Mouse (Mus musculus) MEL (cell line): ENCODE data around the gene Sema3f. TPM values are rescaled to one million over a fixed set of nuclear protein-coding genes. Genes with fewer than 3 reads are reported as not detected.

Experiments
- DNase-seq: peaks from one replicate; pipeline ENCODE4 v3.0.0; 2011; ENCODE audit warnings: low read depth, low spot score
- H3K27ac ChIP-seq: 2 replicates; pipeline ENCODE4 v1.5.1; 2012; ENCODE audit warnings: low read depth, mild to moderate bottlenecking, control low read depth, low read length, moderate library complexity; ENCODE audit not compliant: control insufficient read depth
- H3K27me3 ChIP-seq, 2 experiments: fragments of 150-350 bp in 1 of 2; sonication (generic) in 1 of 2; 2 replicates each; pipeline ENCODE4 v1.6.1; 2012; ENCODE audit warnings: low read length in 2 of 2, mild to moderate bottlenecking in 2 of 2, improper control_type of control experiment in 1 of 2, moderate library complexity in 1 of 2; ENCODE audit not compliant: insufficient read depth in 2 of 2, control insufficient read depth in 1 of 2
- H3K36me3 ChIP-seq, 2 experiments: 2 replicates each; pipeline ENCODE4 v1.6.1; 2012 to 2014; ENCODE audit warnings: low read length in 2 of 2, improper control_type of control experiment in 1 of 2, inconsistent platforms in 1 of 2, mild to moderate bottlenecking in 1 of 2; ENCODE audit not compliant: insufficient read depth in 2 of 2, control insufficient read depth in 1 of 2
- H3K4me1 ChIP-seq, 2 experiments: fragments of 150-350 bp in 1 of 2; sonication (generic) in 1 of 2; 2 replicates each; pipeline ENCODE4 v1.6.1; 2012; ENCODE audit warnings: low read length in 2 of 2, improper control_type of control experiment in 1 of 2, mild to moderate bottlenecking in 1 of 2; ENCODE audit not compliant: insufficient read depth in 2 of 2, control insufficient read depth in 1 of 2
- H3K4me3 ChIP-seq, 2 experiments: fragments of 150-350 bp in 1 of 2; sonication (generic) in 1 of 2; 2 replicates each; pipeline ENCODE4 v1.5.1; 2012; ENCODE audit warnings: low read depth in 2 of 2, low read length in 2 of 2, mild to moderate bottlenecking in 2 of 2, moderate library complexity in 2 of 2, control low read depth in 1 of 2, improper control_type of control experiment in 1 of 2; ENCODE audit not compliant: control insufficient read depth in 1 of 2, insufficient read depth in 1 of 2
- H3K79me2 ChIP-seq: 2 replicates; pipeline ENCODE4 v1.6.1; 2012; ENCODE audit warnings: mild to moderate bottlenecking, low read length, moderate library complexity; ENCODE audit not compliant: control insufficient read depth, poor library complexity, insufficient read depth
- H3K9ac ChIP-seq: 2 replicates; pipeline ENCODE4 v1.6.1; 2012; ENCODE audit warnings: low read depth, mild to moderate bottlenecking, control low read depth, low read length, moderate library complexity; ENCODE audit not compliant: control insufficient read depth, poor library complexity, severe bottlenecking
- H3K9me3 ChIP-seq: fragments of 150-350 bp; sonication (generic); replicated peaks from 2 replicates; pipeline ENCODE4 v1.6.1; 2012; ENCODE audit warnings: mild to moderate bottlenecking, low read length, improper control_type of control experiment, moderate library complexity; ENCODE audit not compliant: insufficient read depth
- ELF1 ChIP-seq: IDR thresholded peaks from 2 replicates; pipeline ENCODE4 v1.6.1; 2014; ENCODE audit warnings: low read depth, mild to moderate bottlenecking, inconsistent platforms, low read length, improper control_type of control experiment, moderate library complexity
- MAFK ChIP-seq: IDR thresholded peaks from 2 replicates; pipeline ENCODE4 v1.6.1; 2011; ENCODE audit warnings: low read depth, mild to moderate bottlenecking, low read length, improper control_type of control experiment, borderline replicate concordance
- MYB ChIP-seq: IDR thresholded peaks from 2 replicates; pipeline ENCODE4 v1.6.1; 2011; ENCODE audit warnings: mild to moderate bottlenecking, low read depth, low read length, improper control_type of control experiment
- MYC ChIP-seq: IDR thresholded peaks from 2 replicates; pipeline ENCODE4 v1.6.1; 2011; ENCODE audit warnings: low read depth, mild to moderate bottlenecking, low read length, improper control_type of control experiment, moderate library complexity
- NRF1 ChIP-seq: IDR thresholded peaks from 2 replicates; pipeline ENCODE4 v1.6.1; 2014; ENCODE audit warnings: low read depth, mild to moderate bottlenecking, inconsistent platforms, low read length, improper control_type of control experiment, moderate library complexity; ENCODE audit not compliant: poor library complexity, insufficient read depth, severe bottlenecking
- POLR2AphosphoS5 ChIP-seq: IDR thresholded peaks from 2 replicates; pipeline ENCODE4 v1.6.1; 2012; ENCODE audit warnings: low read depth, borderline replicate concordance, mild to moderate bottlenecking, inconsistent platforms, low read length, moderate library complexity, mixed read lengths
- RAD21 ChIP-seq: IDR thresholded peaks from 2 replicates; pipeline ENCODE4 v1.6.1; 2011; ENCODE audit warnings: mild to moderate bottlenecking, low read depth, low read length, improper control_type of control experiment
- TAL1 ChIP-seq: IDR thresholded peaks from 2 replicates; pipeline ENCODE4 v1.6.1; 2012; ENCODE audit warnings: mild to moderate bottlenecking, inconsistent platforms, low read length, moderate library complexity, mixed read lengths
- TBP ChIP-seq: IDR thresholded peaks from 2 replicates; pipeline ENCODE4 v1.8.0; 2011; ENCODE audit warnings: low read depth, low read length, improper control_type of control experiment
- USF1 ChIP-seq: IDR thresholded peaks from 2 replicates; pipeline ENCODE4 v1.6.1; 2014; ENCODE audit warnings: low read depth, mild to moderate bottlenecking, inconsistent platforms, low read length, improper control_type of control experiment, moderate library complexity
- ZMIZ1 ChIP-seq: IDR thresholded peaks from 2 replicates; pipeline ENCODE4 v1.6.1; 2012; ENCODE audit warnings: low read depth, mild to moderate bottlenecking, inconsistent platforms, low read length, improper control_type of control experiment, moderate library complexity
- polyA plus RNA-seq, 2 experiments: library from polyadenylated mRNA; stranded (reverse) in 1 of 2; unstranded in 1 of 2; fragments of >175 nt in 1 of 2; fragments of >200 nt in 1 of 2; gene quantifications; 2 replicates each; pipeline versions ENCODE4 v1.2.1 to v1.2.4; 2012; ENCODE audit warnings: low replicate concordance in 2 of 2, low read depth in 1 of 2; ENCODE audit not compliant: insufficient read length in 2 of 2, insufficient read depth in 1 of 2, missing spikeins in 1 of 2
- total RNA-seq: library from RNA; depleted of rRNA; stranded (reverse); fragments of 300-350 nt; gene quantifications from 2 replicates; pipeline ENCODE4 v1.2.3, GENCODE M21; 2012

The Sema3f gene
- total and polyA plus RNA-seq, 3 experiments: not detected

GRCm38 (mm10) chr9:107660777-107661176, 49.5 kb downstream of the Sema3f start:
- no peaks in the 10 kb centered on the region for H3K9me3 ChIP-seq
- H3K79me2 ChIP-seq: no peaks in the 10 kb centered on the region
- no peak overlapping the region for H3K9ac ChIP-seq
- TF ChIP-seq MAFK (peak; percentile 36), RAD21 (no peak), POLR2AphosphoS5 (no peak)
- no peak overlapping the region for H3K4me3 ChIP-seq
- H3K36me3 ChIP-seq: no peaks in the 10 kb centered on the region
- no peak for DNase-seq
- H3K27ac ChIP-seq: no peak overlapping the region
- peaks cover 6 to 10% of the 10 kb centered on the region in 2 experiments for H3K27me3 ChIP-seq
- no peaks in the 10 kb centered on the region for H3K4me1 ChIP-seq

GRCm38 (mm10) chr9:107659961-107660360, 50.3 kb downstream of the Sema3f start:
- TF ChIP-seq ELF1 (no peak), MYB (no peak), MYC (no peak)
- H3K27me3 ChIP-seq: peaks cover 6 to 9% of the 10 kb centered on the region in 2 experiments

GRCm38 (mm10) chr9:107659551-107659950, 50.7 kb downstream of the Sema3f start:
- H3K36me3 ChIP-seq: no peaks in the 10 kb centered on the region
- no peak for DNase-seq
- no peaks in the 10 kb centered on the region for H3K79me2 ChIP-seq
- H3K27me3 ChIP-seq: peaks cover 6 to 9% of the 10 kb centered on the region in 2 experiments
- H3K4me3 ChIP-seq: no peak overlapping the region
- TF ChIP-seq TAL1: no peak
- no peak for TF ChIP-seq NRF1
- no peak for TF ChIP-seq TBP
- no peak for TF ChIP-seq POLR2AphosphoS5
- TF ChIP-seq MYC: no peak
- no peak for TF ChIP-seq USF1
- no peak for TF ChIP-seq ELF1
- no peak for TF ChIP-seq ZMIZ1
- H3K27ac ChIP-seq: no peak overlapping the region
- H3K4me1 ChIP-seq: no peaks in the 10 kb centered on the region
- no peaks in the 10 kb centered on the region for H3K9me3 ChIP-seq
- no peak overlapping the region for H3K9ac ChIP-seq

More at GRCm38 (mm10) chr9:107659961-107660360, 50.3 kb downstream of the Sema3f start:
- Histone ChIP-seq H3K4me1 (no peaks in the 10 kb centered on the region), H3K79me2 (no peaks in the 10 kb centered on the region), H3K36me3 (no peaks in the 10 kb centered on the region), H3K27ac (no peak overlapping the region), H3K4me3 (no peak overlapping the region), H3K9ac (no peak overlapping the region), H3K9me3 (no peaks in the 10 kb centered on the region)
- no peak for DNase-seq
